Mouse (Mus musculus): ENCODE measurements around the gene Rps8. TPM values are rescaled to one million over a fixed set of nuclear protein-coding genes. Genes with fewer than 3 reads are reported as not detected.

Gene Rps8
- polyA plus RNA-seq, 1 experiment from 2014 or later = 830 TPM

GRCm38 (mm10) chr4:117143023-117143422, 13.0 kb downstream of the Rps8 start:
- Histone ChIP-seq H3K4me3 (no peak overlapping the region), H3K9me3 (replicated peaks) (no peaks in the 10 kb centered on the region), H3K36me3 (0 out of 2 replicates have a peak, but pooled peaks cover 5% of the 10 kb centered on the region), H3K27ac (replicated peaks) (no peak overlapping the region), H3K27me3 (ENCODE audit: low read depth, poor library complexity, severe bottlenecking) (0 out of 2 replicates have a peak, but pooled peaks cover 5% of the 10 kb centered on the region), H3K4me1 (peaks cover 16% of the 10 kb centered on the region)
- DNase-seq (ENCODE audit: low spot score) = no peak
- WGBS = 73% methylated on average over 7 of the region's 7 CpGs

GRCm38 (mm10) chr4:117140613-117141012, 15.4 kb downstream of the Rps8 start:
- no peaks in the 10 kb centered on the region for H3K9me3 ChIP-seq (replicated peaks)
- H3K36me3 ChIP-seq = no peaks in the 10 kb centered on the region
- DNase-seq (ENCODE audit: low spot score) = no peak
- peaks cover 25% of the 10 kb centered on the region for H3K4me1 ChIP-seq
- no peak overlapping the region for H3K27ac ChIP-seq (replicated peaks)
- no peak overlapping the region for H3K4me3 ChIP-seq
- WGBS = 40% methylated on average over 4 of the region's 4 CpGs
- 0 out of 2 replicates have a peak, but pooled peaks cover 5% of the 10 kb centered on the region for H3K27me3 ChIP-seq (ENCODE audit: low read depth, poor library complexity, severe bottlenecking)

- Histone ChIP-seq H3K4me3 (no peak overlapping the region), H3K36me3 (no peaks in the 10 kb centered on the region), H3K9me3 (replicated peaks) (no peaks in the 10 kb centered on the region), H3K4me1 (peaks cover 39% of the 10 kb centered on the region), H3K27me3 (ENCODE audit: low read depth, poor library complexity, severe bottlenecking) (0 out of 2 replicates have a peak, but pooled peaks cover 5% of the 10 kb centered on the region), H3K27ac (replicated peaks) (peak overlapping the region; percentile 39; the same call in 1 of the 2 replicates)
- 0% methylated on average over 2 of the region's 2 CpGs for WGBS
- no peak for DNase-seq (ENCODE audit: low spot score)
Measured at GRCm38 (mm10) chr4:117139217-117139612, 16.8 kb downstream of the Rps8 start.

- 67% methylated on average over 16 of the region's 17 CpGs for WGBS
- Histone ChIP-seq H3K36me3 (no peaks in the 10 kb centered on the region), H3K4me1 (peaks cover 44% of the 10 kb centered on the region), H3K27ac (replicated peaks) (peak overlapping the region; percentile 39; the same call in 1 of the 2 replicates), H3K27me3 (ENCODE audit: low read depth, poor library complexity, severe bottlenecking) (no peaks in the 10 kb centered on the region), H3K9me3 (replicated peaks) (no peaks in the 10 kb centered on the region), H3K4me3 (no peak overlapping the region)
- no peak for DNase-seq (ENCODE audit: low spot score)
Measured at GRCm38 (mm10) chr4:117138295-117139216, 17.5 kb downstream of the Rps8 start.

- Histone ChIP-seq H3K36me3 (peaks cover 7% of the 10 kb centered on the region), H3K4me3 (0 out of 2 replicates have a peak overlapping the region, but pooled peaks have one; percentile 1), H3K9me3 (replicated peaks) (no peaks in the 10 kb centered on the region), H3K4me1 (peaks cover 66% of the 10 kb centered on the region), H3K27me3 (ENCODE audit: low read depth, poor library complexity, severe bottlenecking) (peaks cover 22% of the 10 kb centered on the region), H3K27ac (replicated peaks) (no peak overlapping the region)
- DNase-seq (ENCODE audit: low spot score) = no peak
- 22% methylated on average over 8 of the region's 8 CpGs for WGBS
Measured at GRCm38 (mm10) chr4:117136034-117136433, 20.0 kb downstream of the Rps8 start.

- Histone ChIP-seq H3K4me1 (peaks cover 78% of the 10 kb centered on the region), H3K27me3 (ENCODE audit: low read depth, poor library complexity, severe bottlenecking) (peaks cover 35% of the 10 kb centered on the region), H3K36me3 (peaks cover 21% of the 10 kb centered on the region), H3K4me3 (peak overlapping the region; percentile 95; the same call in 1 of the 2 replicates), H3K27ac (replicated peaks) (peak overlapping the region; percentile 93; the same call in 1 of the 2 replicates), H3K9me3 (replicated peaks) (no peaks in the 10 kb centered on the region)
- 34% methylated on average over 2 of the region's 2 CpGs for WGBS
- DNase-seq (ENCODE audit: low spot score) = no peak
Measured at GRCm38 (mm10) chr4:117134601-117134995, 21.4 kb downstream of the Rps8 start.

- Histone ChIP-seq H3K27ac (replicated peaks) (peak within 1 kb of the TSS; percentile 93), H3K9me3 (replicated peaks) (no peaks in the 10 kb centered on the region), H3K27me3 (ENCODE audit: low read depth, poor library complexity, severe bottlenecking) (peaks cover 35% of the 10 kb centered on the region), H3K4me3 (peak within 1 kb of the TSS; percentile 95), H3K4me1 (peaks cover 79% of the 10 kb centered on the region), H3K36me3 (peaks cover 27% of the 10 kb centered on the region)
- WGBS = 2% methylated on average over 46 of the region's 48 CpGs
- DNase-seq (ENCODE audit: low spot score) = peak; percentile 96
Measured at GRCm38 (mm10) chr4:117133817-117134600, 22.0 kb downstream of the Rps8 start, which contains the start of gene Plk3. TSS of gene Plk3 (minus strand) at chr4:117133963.

- H3K27me3 ChIP-seq (ENCODE audit: low read depth, poor library complexity, severe bottlenecking) = peaks cover 35% of the 10 kb centered on the region
- no peak for DNase-seq (ENCODE audit: low spot score)
- no peaks in the 10 kb centered on the region for H3K9me3 ChIP-seq (replicated peaks)
- H3K27ac ChIP-seq (replicated peaks) = peak overlapping the region; percentile 93
- H3K4me3 ChIP-seq = peak overlapping the region; percentile 95
- WGBS = under 1% methylated on average over 42 of the region's 42 CpGs
- H3K36me3 ChIP-seq = peaks cover 33% of the 10 kb centered on the region
- H3K4me1 ChIP-seq = peaks cover 78% of the 10 kb centered on the region
Measured at GRCm38 (mm10) chr4:117133366-117133796, 22.7 kb downstream of the Rps8 start.

- H3K27me3 ChIP-seq (ENCODE audit: low read depth, poor library complexity, severe bottlenecking) = peaks cover 35% of the 10 kb centered on the region
- WGBS = 2% methylated on average over 11 of the region's 11 CpGs
- H3K4me1 ChIP-seq = peaks cover 81% of the 10 kb centered on the region
- peaks cover 39% of the 10 kb centered on the region for H3K36me3 ChIP-seq
- no peaks in the 10 kb centered on the region for H3K9me3 ChIP-seq (replicated peaks)
- peak overlapping the region; percentile 95 for H3K4me3 ChIP-seq
- H3K27ac ChIP-seq (replicated peaks) = peak overlapping the region; percentile 93
- DNase-seq (ENCODE audit: low spot score) = no peak
Measured at GRCm38 (mm10) chr4:117132794-117133143, 23.3 kb downstream of the Rps8 start.

GRCm38 (mm10) chr4:117131890-117132793, 23.9 kb downstream of the Rps8 start:
- peak; percentile 89 for DNase-seq (ENCODE audit: low spot score)
- H3K36me3 ChIP-seq = peaks cover 46% of the 10 kb centered on the region
- peak overlapping the region; percentile 93 for H3K27ac ChIP-seq (replicated peaks)
- H3K4me3 ChIP-seq = peak overlapping the region; percentile 95
- H3K4me1 ChIP-seq = peaks cover 81% of the 10 kb centered on the region
- no peaks in the 10 kb centered on the region for H3K9me3 ChIP-seq (replicated peaks)
- 2% methylated on average over 7 of the region's 7 CpGs for WGBS
- peaks cover 35% of the 10 kb centered on the region for H3K27me3 ChIP-seq (ENCODE audit: low read depth, poor library complexity, severe bottlenecking)

- H3K27ac ChIP-seq (replicated peaks) = peak overlapping the region; percentile 93
- H3K4me1 ChIP-seq = peaks cover 84% of the 10 kb centered on the region
- peaks cover 46% of the 10 kb centered on the region for H3K36me3 ChIP-seq
- DNase-seq (ENCODE audit: low spot score) = no peak
- 63% methylated on average over 6 of the region's 6 CpGs for WGBS
- peaks cover 35% of the 10 kb centered on the region for H3K27me3 ChIP-seq (ENCODE audit: low read depth, poor library complexity, severe bottlenecking)
- no peaks in the 10 kb centered on the region for H3K9me3 ChIP-seq (replicated peaks)
- peak overlapping the region; percentile 95 for H3K4me3 ChIP-seq
Measured at GRCm38 (mm10) chr4:117131198-117131597, 24.8 kb downstream of the Rps8 start.

All from midbrain, embryonic 10.5 days (tissue).